Mouse (Mus musculus) ES-Bruce4 (cell line): Measurements from ENCODE around the gene Cacna2d1. TPM values are rescaled to one million over a fixed set of nuclear protein-coding genes. Genes with fewer than 3 reads are reported as not detected.

Experiments
- H3K27ac ChIP-seq: 2 replicates; pipeline ENCODE4 v1.5.1; 2012; ENCODE audit warnings: low read length, inconsistent platforms; ENCODE audit not compliant: insufficient read depth
- H3K27me3 ChIP-seq: 2 replicates; pipeline ENCODE4 v1.6.1; 2012; ENCODE audit warnings: mild to moderate bottlenecking, low read length, inconsistent platforms; ENCODE audit not compliant: control insufficient read depth, poor library complexity, insufficient read depth, severe bottlenecking
- H3K36me3 ChIP-seq: 2 replicates; pipeline ENCODE4 v1.6.1; 2012; ENCODE audit warnings: inconsistent platforms, mild to moderate bottlenecking, low read length, moderate library complexity; ENCODE audit not compliant: control insufficient read depth, poor library complexity, insufficient read depth, severe bottlenecking
- H3K4me1 ChIP-seq: one replicate; pipeline ENCODE4 v1.8.1; 2011; ENCODE audit warnings: low read length; ENCODE audit not compliant: control insufficient read depth, insufficient read depth
- H3K4me3 ChIP-seq: 2 replicates; pipeline ENCODE4 v1.5.1; 2011; ENCODE audit warnings: low read depth, mild to moderate bottlenecking, low read length
- H3K9ac ChIP-seq: 2 replicates; pipeline ENCODE4 v1.6.1; 2012; ENCODE audit warnings: low read depth, mild to moderate bottlenecking, inconsistent platforms; ENCODE audit not compliant: poor library complexity, severe bottlenecking
- H3K9me3 ChIP-seq: replicated peaks from 2 replicates; pipeline ENCODE4 v1.6.1; 2012; ENCODE audit warnings: mild to moderate bottlenecking, low read length, inconsistent platforms; ENCODE audit not compliant: control insufficient read depth, poor library complexity, insufficient read depth, severe bottlenecking
- CTCF ChIP-seq: IDR thresholded peaks from one replicate; pipeline ENCODE4 v1.8.1; 2011; ENCODE audit warnings: low read depth, low read length
- EP300 ChIP-seq: IDR thresholded peaks from 2 replicates; pipeline ENCODE4 v1.6.1; 2011; ENCODE audit warnings: low read depth, low read length; ENCODE audit not compliant: insufficient read depth
- POLR2A ChIP-seq: IDR thresholded peaks from one replicate; pipeline ENCODE4 v1.8.1; 2011; ENCODE audit warnings: low read length; ENCODE audit not compliant: insufficient read depth
- polyA plus RNA-seq: library from polyadenylated mRNA; stranded (reverse); fragments of >200 nt; gene quantifications from 2 replicates; pipeline ENCODE4 v1.2.4, GENCODE M21; 2011; ENCODE audit warnings: low read depth; ENCODE audit not compliant: missing spikeins, insufficient read depth, insufficient read length

Gene Cacna2d1
- polyA plus RNA-seq, 1 experiment, result 8.0 TPM

- no peaks in the 10 kb centered on the region for H3K36me3 ChIP-seq
- no peaks in the 10 kb centered on the region for H3K27me3 ChIP-seq
- H3K27ac ChIP-seq, result no peak overlapping the region
- no peak overlapping the region for H3K9ac ChIP-seq
- H3K4me1 ChIP-seq, result no peaks in the 10 kb centered on the region
- H3K9me3 ChIP-seq, result no peaks in the 10 kb centered on the region
- TF ChIP-seq CTCF (no peak), POLR2A (no peak), EP300 (no peak)
- no peak overlapping the region for H3K4me3 ChIP-seq
Measured at GRCm38 (mm10) chr5:16362076-16362475, 427.6 kb downstream of the Cacna2d1 start.

- Histone ChIP-seq H3K9ac (no peak overlapping the region), H3K4me1 (no peaks in the 10 kb centered on the region), H3K9me3 (no peaks in the 10 kb centered on the region), H3K27ac (no peak overlapping the region), H3K27me3 (no peaks in the 10 kb centered on the region), H3K36me3 (no peaks in the 10 kb centered on the region), H3K4me3 (no peak overlapping the region)
- TF ChIP-seq POLR2A (no peak), EP300 (no peak), CTCF (no peak)
Measured at GRCm38 (mm10) chr5:16363171-16363570, 428.7 kb downstream of the Cacna2d1 start.

GRCm38 (mm10) chr5:16370706-16371105, 436.2 kb downstream of the Cacna2d1 start:
- no peaks in the 10 kb centered on the region for H3K36me3 ChIP-seq
- no peak overlapping the region for H3K9ac ChIP-seq
- H3K9me3 ChIP-seq, result no peaks in the 10 kb centered on the region
- no peak for TF ChIP-seq EP300
- TF ChIP-seq CTCF, result no peak
- no peak for TF ChIP-seq POLR2A
- no peaks in the 10 kb centered on the region for H3K27me3 ChIP-seq
- no peak overlapping the region for H3K4me3 ChIP-seq
- H3K27ac ChIP-seq, result no peak overlapping the region
- no peaks in the 10 kb centered on the region for H3K4me1 ChIP-seq

GRCm38 (mm10) chr5:16373966-16374365, 439.5 kb downstream of the Cacna2d1 start:
- Histone ChIP-seq H3K4me1 (no peaks in the 10 kb centered on the region), H3K27ac (no peak overlapping the region), H3K4me3 (no peak overlapping the region), H3K9me3 (no peaks in the 10 kb centered on the region), H3K36me3 (no peaks in the 10 kb centered on the region), H3K27me3 (no peaks in the 10 kb centered on the region), H3K9ac (no peak overlapping the region)
- TF ChIP-seq EP300 (no peak), POLR2A (no peak), CTCF (no peak)

- no peaks in the 10 kb centered on the region for H3K27me3 ChIP-seq
- no peak overlapping the region for H3K9ac ChIP-seq
- no peak overlapping the region for H3K4me3 ChIP-seq
- no peaks in the 10 kb centered on the region for H3K4me1 ChIP-seq
- no peaks in the 10 kb centered on the region for H3K9me3 ChIP-seq
- no peak for TF ChIP-seq CTCF
- no peak for TF ChIP-seq POLR2A
- TF ChIP-seq EP300, result no peak
- H3K27ac ChIP-seq, result no peak overlapping the region
- H3K36me3 ChIP-seq, result no peaks in the 10 kb centered on the region
Measured at GRCm38 (mm10) chr5:16376329-16376908, 441.9 kb downstream of the Cacna2d1 start.

- TF ChIP-seq POLR2A (no peak), CTCF (no peak), EP300 (no peak)
- H3K9ac ChIP-seq, result no peak overlapping the region
Measured at GRCm38 (mm10) chr5:16410011-16410410, 475.5 kb downstream of the Cacna2d1 start.

GRCm38 (mm10) chr5:16414693-16415092, 480.2 kb downstream of the Cacna2d1 start:
- H3K4me3 ChIP-seq, result no peak overlapping the region
- TF ChIP-seq EP300, result no peak
- TF ChIP-seq CTCF, result no peak
- TF ChIP-seq POLR2A, result no peak
- no peaks in the 10 kb centered on the region for H3K4me1 ChIP-seq
- no peaks in the 10 kb centered on the region for H3K36me3 ChIP-seq
- H3K27me3 ChIP-seq, result no peaks in the 10 kb centered on the region
- no peaks in the 10 kb centered on the region for H3K9me3 ChIP-seq
- no peak overlapping the region for H3K27ac ChIP-seq
- no peak overlapping the region for H3K9ac ChIP-seq

More at GRCm38 (mm10) chr5:16410011-16410410, 475.5 kb downstream of the Cacna2d1 start:
- Histone ChIP-seq H3K4me1 (no peaks in the 10 kb centered on the region), H3K27me3 (no peaks in the 10 kb centered on the region), H3K4me3 (no peak overlapping the region), H3K36me3 (no peaks in the 10 kb centered on the region), H3K27ac (no peak overlapping the region), H3K9me3 (no peaks in the 10 kb centered on the region)
